Mouse (Mus musculus) thymus, adult 2 months (tissue): ENCODE data around the gene Slc8a1.

Experiments
- CTCF ChIP-seq: fragments of 200-500 bp; IDR thresholded peaks from 2 replicates; pipeline ENCODE4 v1.5.1; 2012; ENCODE audit warnings: mild to moderate bottlenecking, control low read depth, low read length, moderate library complexity, borderline replicate concordance; ENCODE audit not compliant: control insufficient read depth, poor library complexity, insufficient read depth; ENCODE audit errors: extremely low read depth
- POLR2A ChIP-seq: fragments of 200-500 bp; IDR thresholded peaks from 2 replicates; pipeline ENCODE4 v1.6.1; 2012; ENCODE audit warnings: mild to moderate bottlenecking, low read length, control low read depth, moderate library complexity; ENCODE audit not compliant: control insufficient read depth, poor library complexity, insufficient read depth; ENCODE audit errors: extremely low read depth

DNA sequence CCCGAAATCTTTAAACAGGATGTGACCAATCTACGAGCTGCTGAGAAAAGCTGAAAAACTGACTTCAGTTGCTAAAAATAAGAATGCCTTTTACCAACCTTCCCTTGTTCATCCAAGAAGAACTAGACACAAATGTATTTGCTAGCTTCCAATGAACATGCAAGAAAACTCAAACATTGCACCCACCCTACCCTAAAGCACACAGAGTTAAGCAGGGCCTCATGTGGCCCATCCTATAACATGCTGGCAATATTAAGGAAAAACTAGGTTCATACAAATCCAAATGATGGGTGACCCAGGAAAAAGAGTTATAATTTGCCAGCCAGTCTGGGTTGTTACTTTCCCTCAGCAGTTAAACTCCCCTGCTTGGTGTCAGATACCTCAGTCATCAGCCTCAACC lies 398 bp downstream of the Slc8a1 start:
- TF ChIP-seq CTCF (no peak), POLR2A (no peak)
